In genomic region chr3:65037626-65038025, GRCm38 (mm10) we compare ENCODE assay signal across 19 mouse cellular contexts.
DNase-seq lines count a peak whose midpoint lies in the region.
"Had no signal": no experiment of that assay in that cellular context is flagged by ENCODE, and none has a peak within 500 bp of the region (broad histone marks: within the 10 kb centered on the region; RNA-seq: fewer than 3 reads in every experiment).

No protein-coding gene starts in this region.

- DNase-seq in left cerebral cortex, adult 11 months (ENCODE audit: low spot score) = peak; percentile 37
- DNase-seq in left cerebral cortex, postnatal 4 days = no peak
- DNase-seq in frontal cortex, adult 2 months (ENCODE audit: extremely low spot score in 1 of 2, low spot score in 1 of 2) = peak; percentile 38 to 68
- peak; percentile 31 to 46 for DNase-seq in left cerebral cortex, postnatal 14 days (ENCODE audit: low spot score in 2 of 2)
- DNase-seq in right cerebral cortex, postnatal 25 days = peak; percentile 19
- DNase-seq in cerebellum, postnatal 25 days = no peak
- DNase-seq in cerebellum, postnatal 14 days = no peak
- DNase-seq in gastrocnemius, adult 8-10 months (ENCODE audit: low spot score in 2 of 2) = no peak
- DNase-seq: adrenal gland, postnatal 25 days; cerebellum, adult 18-20 months; cerebellum, postnatal 36 days; gastrocnemius, postnatal 36 days; heart, adult 18-20 months; heart, postnatal 36 days; kidney, adult 8-10 months; lung, adult 2 months; lung, postnatal 10 days; midbrain, embryonic 14.5 days; thymus, postnatal 4 days had no signal

- intact Hi-C loops in left cerebral cortex, postnatal 4 days (cut with DNase I) = no loop called here
- intact Hi-C loops in left cerebral cortex, postnatal 14 days (cut with DNase I) = no loop called here

Comparison
In these comparisons a context has a peak if more than half of its experiments do, and no peak if none do; other contexts are left out.
1. DNase-seq: peak in left cerebral cortex, adult 11 months (single experiment), frontal cortex, adult 2 months (2 of 2), left cerebral cortex, postnatal 14 days (2 of 2) and right cerebral cortex, postnatal 25 days (single experiment); none in left cerebral cortex, postnatal 4 days (single experiment), cerebellum, postnatal 25 days (0 of 2), cerebellum, postnatal 14 days (0 of 2) and gastrocnemius, adult 8-10 months (0 of 2).